Mouse (Mus musculus) C2C12 (cell line): ENCODE measurements around the gene Crkl.

ENCODE experiments used
- CTCF ChIP-seq: IDR thresholded peaks from one replicate; pipeline ENCODE4 v1.5.1; 2011; ENCODE audit not compliant: control insufficient read depth, insufficient read depth, insufficient read length
- MAX ChIP-seq: IDR thresholded peaks from one replicate; pipeline ENCODE4 v1.6.1; 2011; ENCODE audit warnings: mild to moderate bottlenecking, control low read depth
- USF1 ChIP-seq: IDR thresholded peaks from one replicate; pipeline ENCODE4 v1.6.1; 2011; ENCODE audit warnings: low read depth, mild to moderate bottlenecking, control low read depth, moderate library complexity

GRCm38 (mm10) chr16:17524156-17524555 lies 72.4 kb downstream of the Crkl start:
- no peak for TF ChIP-seq CTCF
- TF ChIP-seq MAX = no peak
- TF ChIP-seq USF1 = no peak
